Mouse (Mus musculus) ES-Bruce4 (cell line): ENCODE data around the gene Mrln. TPM values are rescaled to one million over a fixed set of nuclear protein-coding genes. Genes with fewer than 3 reads are reported as not detected.

ENCODE experiments used
- H3K27ac ChIP-seq: 2 replicates; pipeline ENCODE4 v1.5.1; 2012; ENCODE audit warnings: low read length, inconsistent platforms; ENCODE audit not compliant: insufficient read depth
- H3K27me3 ChIP-seq: 2 replicates; pipeline ENCODE4 v1.6.1; 2012; ENCODE audit warnings: mild to moderate bottlenecking, low read length, inconsistent platforms; ENCODE audit not compliant: control insufficient read depth, poor library complexity, insufficient read depth, severe bottlenecking
- H3K36me3 ChIP-seq: 2 replicates; pipeline ENCODE4 v1.6.1; 2012; ENCODE audit warnings: inconsistent platforms, mild to moderate bottlenecking, low read length, moderate library complexity; ENCODE audit not compliant: control insufficient read depth, poor library complexity, insufficient read depth, severe bottlenecking
- H3K4me1 ChIP-seq: one replicate; pipeline ENCODE4 v1.8.1; 2011; ENCODE audit warnings: low read length; ENCODE audit not compliant: control insufficient read depth, insufficient read depth
- H3K4me3 ChIP-seq: 2 replicates; pipeline ENCODE4 v1.5.1; 2011; ENCODE audit warnings: low read depth, mild to moderate bottlenecking, low read length
- H3K9ac ChIP-seq: 2 replicates; pipeline ENCODE4 v1.6.1; 2012; ENCODE audit warnings: low read depth, mild to moderate bottlenecking, inconsistent platforms; ENCODE audit not compliant: poor library complexity, severe bottlenecking
- H3K9me3 ChIP-seq: replicated peaks from 2 replicates; pipeline ENCODE4 v1.6.1; 2012; ENCODE audit warnings: mild to moderate bottlenecking, low read length, inconsistent platforms; ENCODE audit not compliant: control insufficient read depth, poor library complexity, insufficient read depth, severe bottlenecking
- CTCF ChIP-seq: IDR thresholded peaks from one replicate; pipeline ENCODE4 v1.8.1; 2011; ENCODE audit warnings: low read depth, low read length
- EP300 ChIP-seq: IDR thresholded peaks from 2 replicates; pipeline ENCODE4 v1.6.1; 2011; ENCODE audit warnings: low read depth, low read length; ENCODE audit not compliant: insufficient read depth
- POLR2A ChIP-seq: IDR thresholded peaks from one replicate; pipeline ENCODE4 v1.8.1; 2011; ENCODE audit warnings: low read length; ENCODE audit not compliant: insufficient read depth
- polyA plus RNA-seq: library from polyadenylated mRNA; stranded (reverse); fragments of >200 nt; gene quantifications from 2 replicates; pipeline ENCODE4 v1.2.4, GENCODE M21; 2011; ENCODE audit warnings: low read depth; ENCODE audit not compliant: missing spikeins, insufficient read depth, insufficient read length

The Mrln gene
- polyA plus RNA-seq, 1 experiment: not detected

GRCm38 (mm10) chr10:70255601-70256210 lies 51.2 kb downstream of the Mrln start:
- no peaks in the 10 kb centered on the region for H3K4me1 ChIP-seq
- H3K36me3 ChIP-seq: no peaks in the 10 kb centered on the region
- peak overlapping the region; percentile 48 for H3K4me3 ChIP-seq
- H3K9me3 ChIP-seq: no peaks in the 10 kb centered on the region
- no peak overlapping the region for H3K9ac ChIP-seq
- H3K27ac ChIP-seq: no peak overlapping the region
- peak; percentile 27 for TF ChIP-seq CTCF
- TF ChIP-seq POLR2A: no peak
- no peak for TF ChIP-seq EP300
- no peaks in the 10 kb centered on the region for H3K27me3 ChIP-seq

GRCm38 (mm10) chr10:70257029-70257428 lies 52.6 kb downstream of the Mrln start:
- H3K9ac ChIP-seq: no peak overlapping the region
- TF ChIP-seq CTCF (no peak), POLR2A (no peak), EP300 (no peak)
- H3K27ac ChIP-seq: no peak overlapping the region
- H3K4me1 ChIP-seq: no peaks in the 10 kb centered on the region
- H3K36me3 ChIP-seq: no peaks in the 10 kb centered on the region
- no peaks in the 10 kb centered on the region for H3K9me3 ChIP-seq
- no peaks in the 10 kb centered on the region for H3K27me3 ChIP-seq
- H3K4me3 ChIP-seq: no peak overlapping the region

- no peaks in the 10 kb centered on the region for H3K9me3 ChIP-seq
- no peaks in the 10 kb centered on the region for H3K27me3 ChIP-seq
- H3K27ac ChIP-seq: no peak overlapping the region
- TF ChIP-seq EP300 (0 out of 2 replicates have a peak, but pooled peaks have one; percentile 34), POLR2A (no peak), CTCF (no peak)
- no peak overlapping the region for H3K9ac ChIP-seq
- no peak overlapping the region for H3K4me3 ChIP-seq
- no peaks in the 10 kb centered on the region for H3K4me1 ChIP-seq
- H3K36me3 ChIP-seq: no peaks in the 10 kb centered on the region
These were observed 56.4 kb downstream of the Mrln start for GRCm38 (mm10) chr10:70260904-70261303.

- no peaks in the 10 kb centered on the region for H3K36me3 ChIP-seq
- H3K27me3 ChIP-seq: no peaks in the 10 kb centered on the region
- H3K27ac ChIP-seq: no peak overlapping the region
- no peak overlapping the region for H3K9ac ChIP-seq
- H3K4me3 ChIP-seq: no peak overlapping the region
- no peaks in the 10 kb centered on the region for H3K9me3 ChIP-seq
- TF ChIP-seq POLR2A (no peak), EP300 (no peak), CTCF (no peak)
- H3K4me1 ChIP-seq: no peaks in the 10 kb centered on the region
These were observed 57.6 kb downstream of the Mrln start for GRCm38 (mm10) chr10:70262051-70262450.

- Histone ChIP-seq H3K9me3 (no peaks in the 10 kb centered on the region), H3K9ac (no peak overlapping the region), H3K36me3 (no peaks in the 10 kb centered on the region), H3K27me3 (no peaks in the 10 kb centered on the region), H3K27ac (no peak overlapping the region), H3K4me1 (no peaks in the 10 kb centered on the region), H3K4me3 (no peak overlapping the region)
- TF ChIP-seq POLR2A (no peak), CTCF (no peak), EP300 (no peak)
These were observed 59.3 kb downstream of the Mrln start for GRCm38 (mm10) chr10:70263681-70264189.

- Histone ChIP-seq H3K4me3 (no peak overlapping the region), H3K36me3 (no peaks in the 10 kb centered on the region), H3K9ac (no peak overlapping the region), H3K27ac (no peak overlapping the region), H3K27me3 (no peaks in the 10 kb centered on the region), H3K9me3 (no peaks in the 10 kb centered on the region), H3K4me1 (no peaks in the 10 kb centered on the region)
- no peak for TF ChIP-seq EP300
- no peak for TF ChIP-seq POLR2A
- TF ChIP-seq CTCF: no peak
These were observed 60.0 kb downstream of the Mrln start for GRCm38 (mm10) chr10:70264337-70265036.
